Mouse (Mus musculus) brain, adult 2 months (tissue): Measurements from ENCODE around the gene Mypop.

Experiments used
- DNase-seq: peaks from one replicate; pipeline ENCODE4 v3.0.0; 2011; ENCODE audit warnings: low read depth, low spot score

The Mypop gene

DNA sequence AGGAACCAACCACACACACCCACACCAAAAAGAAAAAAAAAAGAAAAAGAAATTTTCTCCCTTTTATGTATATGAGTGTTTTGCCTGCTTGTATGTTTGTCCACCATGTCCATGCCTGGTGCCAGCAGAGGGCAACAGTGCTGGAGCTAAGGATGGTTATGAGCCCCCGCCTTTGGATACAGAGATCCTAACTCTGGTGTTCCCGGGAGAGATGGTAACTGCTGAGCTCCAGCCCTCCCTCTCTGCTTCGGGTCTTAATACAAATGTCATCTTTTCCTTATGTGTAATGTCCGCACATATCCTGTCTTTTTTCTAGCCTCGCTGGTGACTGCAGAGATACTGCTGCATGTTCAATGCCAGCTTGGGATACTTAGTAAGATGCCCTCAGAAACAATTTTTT is 1.1 kb upstream of the Mypop start:
- DNase-seq = peak; percentile 83

DNA sequence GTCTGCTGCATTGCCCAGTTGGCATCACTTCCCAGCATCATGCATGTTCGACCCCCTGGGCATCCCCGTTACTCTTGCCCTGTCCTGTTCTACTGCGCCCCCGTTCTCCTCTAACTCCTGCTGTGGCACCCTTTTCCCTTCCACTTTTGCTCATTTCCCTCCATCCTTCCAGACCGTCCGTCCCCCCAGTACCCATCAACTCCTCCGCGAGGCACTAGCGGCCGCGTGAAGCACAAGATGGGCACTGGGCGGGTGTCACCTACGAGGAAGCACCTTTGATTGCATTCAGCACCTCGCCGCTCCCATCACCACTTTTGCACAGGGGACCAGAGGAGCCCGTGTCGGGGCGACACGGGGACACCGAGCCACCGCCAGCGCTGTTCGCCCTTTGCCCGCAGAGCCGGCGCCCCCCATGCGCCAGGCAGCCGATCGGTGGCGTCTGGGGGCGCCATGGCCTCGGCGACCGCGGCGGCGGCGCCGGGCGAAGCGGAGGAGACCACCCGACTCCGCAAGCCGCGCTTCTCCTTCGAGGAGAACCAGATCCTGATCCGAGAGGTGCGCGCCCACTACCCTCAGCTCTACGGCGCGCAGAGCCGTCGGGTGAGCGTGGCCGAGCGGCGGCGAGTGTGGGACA is 732 bp downstream of the Mypop start:
- DNase-seq = peak; percentile 52

DNA sequence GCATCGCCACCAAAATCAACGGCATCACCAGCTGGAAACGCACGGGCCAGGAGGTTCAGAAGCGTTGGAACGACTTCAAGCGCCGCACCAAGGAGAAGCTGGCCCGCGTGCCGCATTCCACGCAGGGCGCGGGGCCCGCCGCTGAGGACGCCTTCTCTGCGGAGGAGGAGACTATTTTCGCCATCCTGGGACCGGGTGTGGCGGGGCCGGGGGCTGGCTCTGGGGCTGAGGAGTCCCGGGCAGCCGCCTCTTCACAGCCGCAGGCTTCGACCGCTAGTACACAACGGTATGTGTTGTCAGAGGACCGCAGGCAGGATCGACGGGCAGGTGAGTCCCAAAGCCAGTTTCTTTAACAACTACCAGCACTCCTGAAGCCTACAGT is 1.2 kb downstream of the Mypop start:
- peak; percentile 64 for DNase-seq

DNA sequence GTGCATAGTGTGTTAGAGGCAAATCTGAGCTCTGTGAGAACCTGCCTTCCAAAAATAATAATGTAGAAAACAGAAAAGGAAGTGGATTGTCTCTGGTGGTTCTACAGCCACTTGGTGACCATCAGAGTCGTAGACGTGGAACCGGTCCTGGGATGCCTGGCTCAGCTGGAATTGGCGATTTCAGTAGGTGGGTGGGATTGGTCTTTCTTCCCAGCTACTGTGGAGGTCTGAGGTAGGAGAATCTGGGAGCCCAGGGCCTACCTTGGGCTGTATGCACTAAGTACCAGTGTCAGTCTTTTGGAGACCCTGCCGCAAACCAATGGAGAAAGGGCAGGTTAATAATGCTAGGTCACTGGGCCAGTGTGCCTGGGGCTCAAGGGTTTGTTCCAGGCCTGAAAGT is 2.0 kb downstream of the Mypop start:
- no peak for DNase-seq

DNA sequence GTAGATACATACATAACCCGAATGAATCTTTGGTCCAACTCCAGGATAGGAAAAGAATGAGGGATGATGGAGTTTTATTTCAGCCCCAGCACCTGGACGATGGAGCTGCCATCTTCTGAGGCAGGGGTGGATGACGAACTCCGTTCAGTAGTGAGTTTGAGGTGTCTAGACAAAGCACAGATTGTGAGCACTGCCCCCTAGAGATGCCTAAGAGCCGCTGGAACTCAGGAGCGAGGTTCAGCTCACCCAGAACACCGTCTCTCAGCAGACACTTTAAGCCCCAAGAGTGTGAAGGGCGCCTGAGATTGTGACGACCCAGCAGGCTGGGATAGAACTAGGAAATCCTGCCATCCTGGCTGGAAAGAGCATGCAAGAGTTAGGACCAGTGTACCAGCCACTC is 7.8 kb downstream of the Mypop start:
- peak; percentile 69 for DNase-seq

DNA sequence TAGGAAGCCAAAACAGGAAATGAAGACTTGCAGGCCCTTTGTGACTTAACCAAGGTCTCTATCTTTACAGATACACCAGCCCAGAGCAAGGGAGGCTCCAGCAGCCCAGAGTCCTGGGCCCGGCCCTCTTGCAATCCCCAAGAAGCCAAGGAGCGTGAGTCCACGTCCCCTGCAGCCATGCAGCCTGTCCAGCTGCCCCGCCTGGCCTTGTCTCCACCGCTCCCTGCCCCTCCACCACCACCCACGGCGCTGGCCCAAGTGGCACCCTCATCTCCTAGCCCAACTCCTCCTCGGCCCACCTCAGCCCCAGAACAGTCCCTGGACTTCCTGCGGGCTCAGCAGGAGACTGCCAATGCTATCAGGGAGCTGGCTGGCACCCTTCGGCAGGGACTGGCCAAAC is 9.4 kb downstream of the Mypop start:
- DNase-seq = no peak

DNA sequence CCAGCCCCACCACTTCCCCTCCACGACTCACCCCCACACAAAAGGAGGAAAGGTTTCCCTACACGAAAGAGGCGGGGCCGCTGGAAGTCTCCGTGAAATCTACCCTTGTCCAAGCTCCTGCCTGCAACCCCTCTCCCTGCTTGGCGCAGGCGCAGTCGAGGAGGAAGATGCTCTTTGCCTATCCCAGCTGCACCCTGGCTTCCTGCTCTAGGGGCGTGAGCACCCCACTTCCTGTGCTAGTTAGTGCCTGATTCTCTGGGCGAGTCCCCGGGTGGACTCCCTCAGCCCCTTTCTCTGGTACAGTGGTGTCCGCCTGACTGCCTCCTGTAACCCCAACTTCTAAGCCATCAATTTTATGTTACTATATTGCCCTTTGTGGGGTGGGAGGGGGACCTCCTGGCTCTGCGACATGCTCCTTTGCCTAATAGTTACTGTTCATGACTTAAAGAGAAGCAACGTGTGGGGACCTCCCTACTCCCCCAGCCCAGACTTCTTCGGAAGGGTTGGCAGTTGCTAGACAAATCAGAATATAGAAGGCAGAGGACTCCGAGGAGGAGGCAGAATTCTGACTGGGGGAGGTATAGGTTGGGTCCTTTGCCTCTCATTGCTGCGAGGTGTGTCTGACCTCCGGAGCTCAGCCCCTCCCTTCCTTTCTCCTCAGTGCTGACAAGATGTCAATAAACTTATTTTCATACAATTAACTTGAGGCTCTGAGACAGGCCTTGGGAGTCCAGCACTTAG is 10.2 kb downstream of the Mypop start:
- DNase-seq = no peak

DNA sequence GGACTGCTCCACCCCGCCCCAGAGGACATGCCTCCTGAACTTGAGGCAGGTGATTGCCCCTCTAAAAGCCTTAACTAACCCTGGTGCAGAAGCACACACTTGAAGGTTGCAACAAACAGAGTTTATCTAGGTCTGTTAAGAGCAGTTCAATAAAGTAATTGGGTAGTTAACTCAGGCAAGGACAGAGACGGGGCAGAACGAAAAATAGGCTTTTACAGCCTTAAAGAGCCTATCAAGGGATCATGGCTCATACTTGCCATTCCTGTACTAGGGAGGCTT is 10.7 kb downstream of the Mypop start:
- DNase-seq = no peak

DNA sequence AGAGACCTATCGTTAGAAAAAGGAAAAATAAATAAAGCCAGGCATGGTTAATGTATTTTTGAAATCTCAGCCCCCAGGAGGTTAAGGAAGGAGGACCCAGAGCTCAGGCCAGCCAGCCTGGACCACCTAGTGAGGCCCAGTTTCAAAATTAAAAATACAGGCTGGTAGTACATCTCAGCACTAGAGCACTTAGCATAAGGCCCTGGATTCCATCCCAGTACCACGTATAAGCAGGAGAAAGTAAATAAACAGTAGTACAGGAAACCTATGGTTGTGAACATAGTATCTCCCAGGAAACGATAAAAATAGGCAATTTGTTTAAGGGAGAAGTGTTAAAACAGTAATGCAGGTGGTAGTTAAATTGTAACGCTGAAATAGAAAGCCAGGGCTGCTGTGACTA is 11.1 kb downstream of the Mypop start:
- DNase-seq = peak; percentile 32

DNA sequence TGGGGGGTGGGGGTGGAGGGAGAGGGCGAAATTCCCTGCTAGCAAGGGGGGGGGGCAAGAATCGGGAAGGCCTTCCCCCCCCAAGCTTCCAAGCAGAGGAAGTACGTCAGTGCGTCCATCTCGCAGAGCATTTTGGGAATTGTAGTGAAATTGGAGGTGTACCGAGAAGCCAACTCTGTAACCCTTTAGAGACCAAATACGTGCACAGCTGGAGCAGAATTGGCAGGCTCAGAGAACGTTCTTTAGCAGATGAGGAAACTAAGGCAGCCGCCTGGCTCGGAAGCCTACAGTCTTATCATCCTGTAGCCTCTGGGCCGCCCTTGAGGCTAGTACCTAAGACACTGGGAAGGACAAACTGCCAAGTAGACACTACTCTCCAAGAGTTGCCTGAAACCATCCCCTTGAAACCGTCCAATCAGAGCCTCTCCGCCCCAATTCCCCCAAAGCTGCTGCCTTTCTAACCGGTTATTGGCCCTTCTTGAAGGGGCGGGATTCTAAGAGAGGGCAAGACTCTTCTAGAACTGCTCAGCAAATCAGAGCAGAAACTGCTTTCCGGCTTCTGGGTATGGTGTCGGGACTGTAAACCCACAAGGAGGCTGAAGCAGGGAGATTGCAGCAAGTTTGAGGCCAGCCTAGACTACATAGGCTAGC is 11.9 kb downstream of the Mypop start:
- DNase-seq = peak; percentile 98

DNA sequence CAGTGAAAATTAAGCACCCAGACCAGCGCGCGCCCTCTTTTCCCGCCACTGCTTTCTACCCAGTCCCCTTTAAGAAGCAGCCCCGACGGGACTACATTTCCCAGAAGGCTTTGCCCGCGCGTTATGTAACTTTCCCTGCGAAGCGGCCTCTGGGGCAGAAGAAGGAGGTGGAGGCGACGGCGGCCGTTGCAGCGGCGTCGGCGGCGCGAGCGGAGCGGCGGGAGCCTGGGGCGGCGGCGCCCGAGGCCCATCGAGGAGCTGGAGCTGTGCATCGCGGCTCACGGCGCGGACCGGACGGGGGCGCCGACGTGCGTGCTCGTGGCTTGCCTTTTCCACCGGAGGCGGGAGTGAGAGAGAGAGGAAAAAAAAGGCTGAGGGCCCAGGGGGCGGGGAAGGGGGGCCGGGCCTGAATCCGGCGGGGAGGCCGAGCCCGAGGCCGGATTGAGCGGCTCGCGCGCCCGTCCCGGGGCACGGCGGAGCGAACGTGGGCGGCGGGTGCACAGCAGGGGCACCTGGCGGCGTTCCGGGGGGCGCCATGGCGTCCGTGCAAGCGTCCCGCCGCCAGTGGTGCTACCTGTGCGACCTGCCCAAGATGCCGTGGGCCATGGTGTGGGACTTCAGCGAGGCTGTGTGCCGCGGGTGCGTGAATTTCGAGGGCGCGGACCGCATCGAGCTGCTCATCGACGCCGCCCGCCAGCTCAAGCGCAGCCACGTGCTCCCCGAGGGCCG is 13.0 kb downstream of the Mypop start, which contains the start of gene Irf2bp1:
Gene Irf2bp1 (plus strand): TSS at position 143 of the 729 bp plus-strand sequence.
- peak; percentile 98 for DNase-seq

DNA sequence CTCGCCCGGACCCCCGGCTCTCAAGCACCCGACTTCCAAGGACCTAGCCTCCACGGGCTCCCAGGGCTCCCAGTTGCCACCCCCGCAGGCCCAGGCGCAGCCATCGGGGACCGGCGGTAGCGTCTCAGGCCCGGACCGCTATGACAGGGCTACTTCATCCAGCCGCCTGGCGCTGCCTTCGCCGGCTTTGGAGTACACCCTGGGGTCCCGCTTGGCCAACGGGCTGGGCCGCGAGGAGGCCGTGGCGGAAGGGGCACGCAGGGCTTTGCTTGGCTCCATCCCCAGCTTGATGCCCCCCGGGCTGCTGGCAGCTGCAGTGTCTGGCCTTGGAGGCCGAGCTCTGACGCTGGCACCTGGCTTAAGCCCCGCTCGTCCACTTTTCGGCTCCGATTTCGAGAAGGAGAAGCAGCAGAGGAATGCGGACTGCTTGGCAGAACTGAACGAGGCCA is 13.6 kb downstream of the Mypop start:
- DNase-seq = no peak

DNA sequence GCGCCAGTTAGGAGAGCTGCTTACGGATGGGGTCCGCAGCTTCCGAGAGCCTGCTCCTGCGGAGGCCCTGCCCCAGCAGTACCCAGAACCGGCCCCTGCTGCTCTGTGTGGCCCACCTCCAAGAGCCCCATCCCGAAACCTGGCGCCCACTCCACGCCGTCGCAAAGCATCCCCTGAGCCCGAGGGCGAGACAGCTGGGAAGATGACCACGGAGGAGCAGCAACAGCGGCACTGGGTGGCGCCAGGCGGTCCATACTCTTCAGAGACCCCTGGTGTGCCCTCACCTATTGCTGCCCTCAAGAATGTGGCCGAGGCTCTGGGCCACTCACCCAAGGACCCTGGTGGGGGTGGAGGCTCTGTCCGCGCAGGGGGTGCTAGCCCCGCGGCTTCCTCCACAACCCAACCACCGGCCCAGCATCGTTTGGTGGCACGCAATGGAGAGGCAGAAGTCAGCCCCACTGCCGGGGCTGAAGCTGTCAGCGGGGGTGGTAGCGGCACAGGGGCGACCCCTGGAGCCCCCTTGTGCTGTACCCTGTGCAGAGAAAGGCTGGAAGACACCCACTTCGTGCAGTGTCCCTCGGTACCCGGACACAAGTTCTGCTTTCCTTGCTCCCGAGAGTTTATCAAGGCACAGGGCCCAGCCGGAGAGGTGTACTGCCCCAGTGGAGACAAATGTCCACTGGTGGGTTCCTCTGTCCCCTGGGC is 14.5 kb downstream of the Mypop start:
- DNase-seq = no peak

DNA sequence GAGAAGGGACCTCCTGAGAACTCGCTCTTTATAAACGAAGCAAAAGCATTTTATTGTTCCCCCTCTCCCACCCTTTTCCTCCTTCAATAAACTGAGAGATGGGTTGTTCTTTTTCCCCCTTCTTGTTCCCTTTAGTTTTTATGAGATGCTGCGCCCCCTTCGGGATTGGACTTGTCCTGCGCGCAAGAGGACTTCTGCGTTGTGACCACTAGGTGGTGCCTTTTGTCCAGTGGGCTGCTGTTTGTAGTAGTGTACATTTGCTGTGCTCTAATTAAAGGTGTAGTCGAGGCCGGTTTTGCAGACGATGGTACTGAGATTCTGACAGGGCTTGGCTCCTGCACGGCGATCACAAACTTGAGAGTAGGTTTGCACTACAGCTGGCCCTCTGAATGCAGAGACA is 15.4 kb downstream of the Mypop start:
- peak; percentile 95 for DNase-seq

DNA sequence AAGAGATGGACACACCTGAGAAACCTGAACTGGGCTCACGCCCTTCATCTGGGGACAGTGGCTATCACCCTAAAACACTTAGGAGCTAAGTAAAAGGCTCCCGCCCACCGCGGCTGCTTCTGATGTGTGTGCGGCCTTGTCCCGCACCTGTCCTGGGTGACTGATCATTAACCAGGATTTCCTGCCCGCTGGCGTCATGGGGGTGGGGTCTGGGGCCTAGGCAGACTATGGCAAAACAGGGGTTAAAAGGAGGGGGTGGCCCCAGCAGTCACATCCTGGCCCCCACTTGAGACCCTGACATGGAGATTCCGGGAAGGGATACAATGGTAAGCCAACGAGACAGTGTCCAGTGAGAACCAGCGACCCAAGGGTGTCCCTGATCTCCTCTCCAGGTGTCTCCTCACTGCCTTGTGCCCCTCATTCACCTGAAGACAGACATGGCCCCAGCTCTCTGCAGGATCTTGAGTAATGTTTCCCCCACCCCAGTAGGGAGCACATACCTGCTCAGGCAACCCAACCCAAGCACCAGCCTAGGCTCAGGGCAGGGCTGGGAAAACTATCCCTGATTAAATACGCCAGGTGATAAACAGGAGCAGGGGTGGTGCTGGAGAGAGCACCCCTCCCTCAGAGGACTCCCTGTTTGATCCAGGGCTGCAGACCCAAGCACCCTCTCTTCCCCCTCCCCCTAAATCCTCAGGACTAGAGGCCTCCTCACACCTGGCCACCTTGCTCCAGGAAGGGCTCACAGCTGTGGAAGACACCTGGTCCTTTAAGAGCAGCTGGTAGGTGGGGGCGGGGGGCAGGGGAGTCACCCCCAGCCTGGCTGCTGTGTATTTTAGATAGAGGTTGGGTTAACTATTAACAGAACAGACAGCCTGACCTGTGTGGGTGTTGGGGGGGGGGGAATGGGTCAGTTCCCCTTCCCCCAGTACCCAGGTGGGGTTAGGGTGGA is 16.3 kb downstream of the Mypop start:
- no peak for DNase-seq

DNA sequence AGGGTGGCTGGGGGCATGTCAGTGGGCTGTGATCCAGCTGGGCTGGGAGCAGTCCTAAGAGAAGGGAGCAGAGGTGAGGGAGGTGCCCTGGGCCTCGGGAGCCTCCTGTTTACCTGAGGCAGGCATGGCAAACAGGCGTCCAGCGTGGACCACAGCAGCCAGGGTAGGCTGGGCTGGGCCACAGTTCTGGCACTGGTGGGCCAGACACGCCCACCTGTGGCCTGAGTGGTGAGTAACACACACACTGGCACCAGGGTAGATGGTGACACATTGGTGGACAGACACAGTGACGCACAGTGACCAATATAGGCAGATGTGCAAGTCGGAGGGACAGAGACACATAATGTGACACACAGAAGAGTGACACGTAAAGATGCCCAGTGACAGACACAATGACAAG is 19.5 kb downstream of the Mypop start:
- DNase-seq = no peak

DNA sequence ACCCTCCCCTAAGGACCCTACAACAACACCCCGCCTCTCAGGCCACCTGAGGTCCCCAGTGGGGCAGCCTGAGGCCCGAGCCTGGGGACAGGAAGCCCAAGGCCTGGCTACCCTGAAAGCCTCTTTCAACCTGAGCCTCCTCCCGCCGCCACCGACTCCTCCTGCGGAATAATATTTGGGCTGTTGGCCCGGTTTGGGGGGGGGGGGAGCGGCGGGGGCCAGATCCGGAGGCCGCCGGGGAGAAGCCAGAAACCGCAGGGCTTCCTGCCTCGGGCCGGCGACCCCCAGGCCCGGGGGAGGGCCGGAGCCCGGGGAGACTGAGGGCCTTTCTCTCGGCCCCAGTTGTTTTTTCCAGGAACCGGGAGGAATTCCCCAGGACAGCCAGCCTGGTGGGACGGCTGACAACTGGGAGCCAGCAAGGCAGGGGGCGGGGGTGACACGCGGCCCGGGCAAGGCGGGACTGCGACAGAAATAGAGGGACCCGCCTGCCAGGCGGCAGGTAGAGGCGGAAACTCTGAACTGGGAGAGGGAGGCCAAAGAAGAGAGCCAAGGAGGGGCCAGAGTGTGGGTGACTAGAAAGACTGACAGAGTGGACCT is 21.1 kb downstream of the Mypop start:
- no peak for DNase-seq

DNA sequence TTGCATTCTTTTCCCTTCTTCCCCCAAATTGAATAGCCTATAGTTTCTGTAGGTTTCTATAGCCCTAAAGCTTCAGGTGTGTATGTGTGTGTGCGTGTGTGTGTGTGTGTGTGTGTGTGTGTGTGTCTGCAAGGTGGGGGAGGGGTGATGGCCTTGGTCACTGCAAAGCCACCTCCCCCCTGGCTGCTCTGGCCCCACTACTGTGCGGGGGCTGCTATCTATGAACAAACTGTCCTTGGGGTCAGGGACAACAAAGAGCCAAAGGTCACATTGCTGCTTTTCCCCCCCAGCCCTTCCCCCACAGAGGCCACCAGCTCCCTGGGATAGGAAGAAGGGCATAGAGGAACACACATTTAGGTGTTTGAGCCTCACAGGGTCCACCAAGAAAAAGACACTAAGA is 21.8 kb downstream of the Mypop start:
- no peak for DNase-seq

DNA sequence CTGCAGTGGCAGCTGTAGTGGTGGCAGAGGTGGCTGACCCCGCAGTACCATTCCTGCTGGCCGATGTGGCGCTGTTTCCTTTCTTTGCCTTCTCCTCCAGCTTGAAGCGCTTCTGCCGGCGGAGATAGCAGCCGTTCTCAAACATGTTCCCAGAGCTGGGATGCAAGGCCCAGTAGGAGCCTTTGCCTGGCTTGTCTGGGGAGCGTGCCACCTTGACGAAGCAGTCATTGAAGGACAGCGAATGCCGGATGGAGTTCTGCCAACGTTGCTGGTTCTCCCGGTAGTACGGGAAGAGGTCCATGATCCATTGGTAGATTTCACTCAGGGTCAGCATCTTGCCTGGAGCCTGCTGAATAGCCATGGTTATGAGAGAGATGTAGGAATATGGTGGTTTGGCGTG is 23.4 kb downstream of the Mypop start:
- no peak for DNase-seq

DNA sequence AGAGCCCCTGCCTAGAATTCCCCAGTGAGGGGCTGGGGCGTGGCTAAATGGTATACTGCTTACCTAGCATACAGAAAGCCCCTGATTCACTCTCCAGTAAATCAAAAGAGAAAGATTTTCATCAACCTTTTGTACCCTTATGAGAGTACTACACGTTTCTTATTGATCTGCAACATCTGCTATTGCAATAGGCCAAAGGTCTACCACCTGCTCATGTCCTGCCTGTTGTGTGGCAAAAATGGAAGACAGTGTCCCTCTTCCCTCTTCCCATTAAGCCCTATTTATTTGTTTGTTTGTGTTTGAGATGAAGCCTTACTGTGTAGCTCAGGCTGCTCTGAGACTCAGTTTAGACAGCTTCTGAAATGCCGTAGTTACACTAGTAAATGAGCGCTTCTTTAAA is 25.0 kb downstream of the Mypop start:
- DNase-seq = no peak
